Mouse (Mus musculus): ENCODE measurements at regions not wholly inside any gene's neighbourhood (a gene's known extent, or its start where the extent isn't known, plus 50 kb on each side); places are given as distances from the start of the nearest gene placed in this dataset.

DNA sequence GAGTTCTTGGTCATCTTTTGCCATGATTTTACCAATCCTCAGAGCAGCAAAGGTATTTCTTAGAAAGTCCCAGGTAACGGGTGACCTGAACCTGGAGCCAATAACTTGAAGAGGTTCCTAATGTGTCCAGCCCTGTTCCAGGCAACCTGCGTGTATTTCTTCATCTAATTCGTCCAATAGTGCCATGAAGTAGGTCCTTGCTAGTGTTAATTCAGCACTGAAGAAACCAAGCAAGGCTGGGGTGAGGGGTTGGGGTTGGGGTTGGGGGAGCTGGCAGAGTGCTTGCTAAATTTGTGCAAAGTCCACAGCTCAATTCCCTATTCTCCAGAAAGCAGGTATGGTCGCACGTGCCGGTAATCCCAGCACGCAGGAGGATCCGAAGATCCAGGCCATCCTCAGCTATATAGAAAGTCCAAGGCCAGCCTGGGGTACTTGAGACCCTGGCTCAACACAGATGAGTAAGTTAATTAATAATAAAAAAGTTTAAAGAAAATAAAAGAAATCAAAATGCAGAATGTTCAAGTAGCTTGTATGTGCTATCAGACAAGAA is 54.6 kb upstream of the Cpsf6 start:
- no peak for DNase-seq (ENCODE audit: low spot score)

DNA sequence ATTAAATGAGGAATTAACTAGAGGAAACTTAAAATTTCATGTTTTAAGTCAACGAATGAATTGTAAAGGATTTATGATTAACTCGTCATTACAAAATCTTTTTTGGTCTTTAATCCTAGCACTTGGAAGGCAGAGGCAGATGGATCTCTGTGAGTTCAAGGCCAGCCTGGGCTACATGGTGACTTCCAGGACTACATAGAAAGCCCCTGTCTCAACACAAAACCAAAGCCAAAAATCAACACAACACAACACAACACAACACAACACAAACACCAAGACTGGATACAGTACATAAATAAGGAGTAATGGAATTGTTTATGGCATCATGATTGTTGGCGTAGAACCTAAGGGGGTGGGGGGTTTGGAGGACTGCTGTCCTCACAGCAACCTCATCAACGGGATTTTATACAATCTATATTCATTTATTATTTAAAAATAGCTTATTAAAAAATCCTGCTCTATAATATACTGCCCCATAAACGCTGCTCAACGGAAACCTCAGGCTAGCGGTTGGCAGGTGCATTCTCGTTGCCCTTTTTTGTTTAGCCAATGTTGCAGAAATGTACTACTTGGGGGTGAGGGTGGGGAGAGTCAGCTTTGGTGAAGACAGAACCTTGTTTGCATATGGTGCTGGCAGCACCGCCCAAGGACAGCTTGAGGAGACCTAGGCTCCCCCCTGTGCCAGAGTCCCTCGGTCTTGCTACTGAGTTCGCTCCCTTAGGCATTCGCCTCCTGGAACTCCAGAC is 53.9 kb upstream of the Cpsf6 start:
- no peak for DNase-seq (ENCODE audit: low spot score)

DNA sequence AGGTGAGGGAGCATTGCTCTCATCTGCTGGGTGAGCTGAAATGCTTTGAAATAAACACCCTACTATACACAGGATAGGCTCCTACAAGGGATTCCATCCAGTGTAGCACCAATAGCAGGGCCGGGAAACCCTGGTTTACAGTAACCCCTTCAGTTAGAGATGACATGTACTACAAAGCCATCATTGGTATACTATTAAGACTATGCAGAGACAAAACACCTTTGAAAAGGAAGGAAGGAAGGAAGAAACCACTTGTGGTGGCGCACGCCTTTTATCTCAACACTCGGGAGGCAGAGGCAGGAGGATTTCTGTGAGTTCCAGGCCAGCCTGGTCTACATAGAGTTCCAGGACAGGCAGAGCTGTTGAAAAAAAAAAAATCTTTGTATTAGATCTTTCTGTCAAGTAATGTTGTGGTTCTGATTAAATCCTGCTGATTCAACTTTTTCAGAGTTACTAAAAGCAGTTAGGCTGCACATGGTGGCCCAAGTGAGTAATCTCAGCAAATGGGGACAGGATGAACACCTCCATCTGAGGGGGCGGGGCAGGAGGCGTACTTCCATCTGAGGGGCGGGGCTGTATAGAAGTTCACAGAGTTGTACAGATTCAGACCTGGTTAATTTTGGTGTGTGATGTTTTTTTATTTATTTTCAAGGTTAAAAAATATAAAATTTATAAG is 53.2 kb upstream of the Cpsf6 start:
- DNase-seq (ENCODE audit: low spot score) = no peak

DNA sequence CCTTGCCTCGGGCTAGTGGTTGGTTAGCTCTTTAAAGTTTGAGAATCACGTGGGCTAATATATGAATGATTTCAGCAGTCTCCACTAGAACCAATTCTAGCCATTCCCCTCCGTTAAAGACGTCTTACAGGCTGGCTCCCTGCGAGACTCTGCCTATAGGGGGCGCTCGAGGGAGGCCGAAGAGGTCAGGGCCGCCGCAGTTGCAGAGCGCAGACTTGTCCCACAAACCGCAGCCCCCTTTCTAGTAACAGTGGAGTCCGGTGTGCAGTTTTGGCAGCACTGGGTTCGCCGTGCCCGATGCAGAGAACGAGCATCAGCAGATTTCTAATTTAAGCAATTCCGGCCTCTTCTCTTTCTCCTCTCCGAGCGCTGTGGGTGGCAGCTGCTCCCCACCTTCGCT is 52.6 kb upstream of the Cpsf6 start:
- no peak for DNase-seq (ENCODE audit: low spot score)

DNA sequence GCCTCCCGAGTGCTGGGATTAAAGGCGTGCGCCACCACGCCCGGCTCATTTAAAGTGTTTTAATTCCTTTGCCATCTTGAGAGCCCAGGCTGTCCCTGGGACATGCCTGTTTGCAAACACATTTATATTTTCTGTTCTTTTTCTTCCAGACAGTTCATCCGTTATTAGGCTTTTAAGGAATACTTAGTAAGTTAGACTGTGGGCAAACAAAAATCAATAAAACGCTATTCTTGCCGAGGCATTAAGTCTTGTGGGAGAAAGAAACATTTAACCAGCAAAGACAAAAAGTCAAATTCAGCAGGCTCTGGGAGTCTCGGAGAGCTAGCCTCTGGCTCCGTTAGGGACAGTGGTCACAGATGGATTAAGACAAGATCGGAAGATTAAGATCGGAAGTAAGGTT is 52.0 kb upstream of the Cpsf6 start:
- DNase-seq (ENCODE audit: low spot score) = no peak

DNA sequence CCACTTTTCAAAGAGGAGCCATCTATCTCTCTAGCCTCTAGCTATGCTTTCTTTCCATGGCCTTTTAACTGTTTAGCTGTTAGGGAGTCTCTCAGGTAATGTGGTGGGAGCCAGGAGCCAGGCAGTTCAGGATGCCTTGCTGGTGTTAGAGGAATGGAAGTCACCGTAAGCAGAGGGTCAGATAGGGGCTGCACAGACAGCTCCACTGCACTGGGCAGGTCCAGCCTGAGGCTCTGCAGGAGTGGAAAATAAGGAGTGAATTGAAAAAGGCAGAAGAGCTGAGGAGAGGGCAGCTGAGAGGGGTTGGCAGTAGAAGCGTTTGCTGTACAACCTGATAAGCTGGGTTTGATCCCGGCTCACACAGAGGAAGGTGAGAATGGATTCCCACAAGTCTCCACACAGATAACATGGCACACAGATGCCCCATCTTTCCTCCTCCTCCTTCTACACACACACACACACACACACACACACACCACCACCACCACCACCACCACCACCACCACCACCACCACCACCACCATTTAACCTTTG is 51.3 kb upstream of the Cpsf6 start:
- no peak for DNase-seq (ENCODE audit: low spot score)

DNA sequence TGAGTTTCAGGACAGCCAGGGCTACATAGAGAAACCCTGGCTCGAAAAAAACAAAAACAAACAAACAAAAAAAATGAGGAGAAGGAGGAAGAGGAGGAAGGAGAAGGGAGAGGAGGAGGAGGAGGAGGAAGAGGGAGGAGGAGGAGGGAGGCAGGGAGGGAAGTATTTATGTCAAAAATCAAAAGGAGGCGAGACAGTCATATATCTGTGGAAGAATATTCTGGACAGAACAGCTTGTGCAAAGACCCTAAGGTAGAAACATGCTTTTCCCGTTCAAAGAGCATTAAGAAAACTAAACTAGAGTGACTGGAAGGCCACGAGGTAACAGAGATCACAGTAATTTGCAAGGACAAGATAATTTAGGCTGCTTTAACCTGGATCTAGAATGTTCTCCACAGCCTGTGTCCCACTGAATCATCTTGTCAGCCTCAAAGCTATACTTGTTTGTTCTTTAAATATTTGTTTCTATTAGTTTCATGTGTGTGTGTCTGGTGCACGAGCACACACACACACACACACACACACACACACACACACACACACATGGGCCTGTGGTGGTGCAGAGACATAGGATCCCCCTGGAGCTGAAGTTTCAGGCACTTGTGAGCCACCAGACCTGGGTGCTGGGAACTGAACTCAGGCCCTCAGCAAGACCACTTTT is 50.5 kb upstream of the Cpsf6 start:
- no peak for DNase-seq (ENCODE audit: low spot score)

DNA sequence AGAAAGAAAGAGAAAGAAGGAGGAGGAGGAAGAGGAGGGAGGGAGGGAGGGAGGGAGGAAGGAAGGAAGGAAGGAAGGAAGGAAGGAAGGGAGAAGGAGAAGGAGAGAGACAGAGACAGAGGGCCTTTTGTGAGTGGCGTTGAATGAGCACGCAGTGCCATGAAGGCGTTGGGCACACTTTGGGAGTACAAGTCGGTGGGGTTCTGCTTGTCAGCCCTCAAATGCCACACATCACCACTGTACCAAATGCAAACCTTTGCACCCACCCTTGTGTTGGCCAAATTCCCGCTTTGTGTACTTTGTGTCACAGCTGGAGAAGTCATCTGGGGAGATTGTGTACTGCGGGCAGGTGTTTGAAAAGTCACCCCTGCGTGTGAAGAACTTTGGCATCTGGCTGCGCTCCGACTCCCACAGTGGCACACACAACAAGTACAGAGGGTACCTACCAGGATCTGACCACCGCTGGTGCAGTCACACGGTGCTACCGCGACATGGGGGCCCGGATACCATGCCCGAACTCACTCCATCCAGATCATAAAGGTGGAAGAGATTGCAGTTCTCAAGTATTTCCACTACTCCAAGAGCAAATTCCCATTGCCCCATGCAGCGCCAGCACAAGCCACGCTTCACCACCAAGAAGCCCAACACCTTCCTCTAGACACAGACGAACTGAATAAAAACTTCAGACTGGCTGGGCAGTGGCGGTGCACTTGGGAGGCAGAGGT is 49.8 kb upstream of the Cpsf6 start:
- DNase-seq (ENCODE audit: low spot score) = no peak
